In genomic region chr11:63518847-63519246, GRCm38 (mm10) we compare ENCODE assay signal across 9 mouse cellular contexts.
DNase-seq lines count a peak whose midpoint lies in the region; ATAC-seq lines count a peak whose summit lies in the region.
"Had no signal": no experiment of that assay in that cellular context is flagged by ENCODE, and none has a peak within 500 bp of the region (broad histone marks: within the 10 kb centered on the region; RNA-seq: fewer than 3 reads in every experiment).

No protein-coding gene starts in this region.

- H3K27me3 ChIP-seq in hindbrain, embryonic 10.5 days (ENCODE audit: insufficient read depth, poor library complexity, severe bottlenecking), result no peaks in the 10 kb centered on the region
- H3K27me3 ChIP-seq in hindbrain, embryonic 13.5 days, result no peaks in the 10 kb centered on the region
- H3K27me3 ChIP-seq in hindbrain, embryonic 16.5 days (replicated peaks; ENCODE audit: control insufficient read depth, insufficient read depth, low read length), result no peaks in the 10 kb centered on the region
- H3K27me3 ChIP-seq in midbrain, embryonic 14.5 days (ENCODE audit: control insufficient read depth, insufficient read depth, low read length), result no peaks in the 10 kb centered on the region

- peak; percentile 25 for DNase-seq in hindbrain, embryonic 10.5 days (ENCODE audit: low spot score)
- peak; percentile 15 for DNase-seq in urinary bladder, postnatal 14 days (ENCODE audit: low spot score)
- DNase-seq in urinary bladder, adult 2 months (ENCODE audit: low spot score), result no peak
- DNase-seq in midbrain, embryonic 14.5 days, result peak; percentile 78
- DNase-seq in T-cell, adult 2 months (ENCODE audit: low spot score), result no peak

- no peak for ATAC-seq in hindbrain, embryonic 13.5 days (ENCODE audit: low FRiP score)
- 0 out of 2 replicates have a peak, but pooled peaks have one; percentile 71 for ATAC-seq in hindbrain, embryonic 16.5 days
- ATAC-seq in midbrain, embryonic 14.5 days (ENCODE audit: low FRiP score, low TSS enrichment), result no peak; the same call in 1 of the 2 replicates
- no peak for ATAC-seq in megakaryocyte, adult 5-6 weeks (ENCODE audit: poor library complexity, severe bottlenecking)

- no peak overlapping the region for H3K9ac ChIP-seq in hindbrain, embryonic 13.5 days
- no peak overlapping the region for H3K9ac ChIP-seq in hindbrain, embryonic 16.5 days (ENCODE audit: low read depth, low read length)
- no peak overlapping the region for H3K9ac ChIP-seq in midbrain, embryonic 14.5 days (replicated peaks; ENCODE audit: low read length)

- 65% methylated on average over 6 of the region's 6 CpGs for WGBS in hindbrain, embryonic 10.5 days
- WGBS in hindbrain, embryonic 13.5 days, result 35% methylated on average over 6 of the region's 6 CpGs
- 27% methylated on average over 6 of the region's 6 CpGs for WGBS in hindbrain, embryonic 16.5 days
- WGBS in midbrain, embryonic 14.5 days, result 34% methylated on average over 6 of the region's 6 CpGs

- H3K4me2 ChIP-seq in hindbrain, embryonic 13.5 days, result no peak overlapping the region
- H3K4me2 ChIP-seq in hindbrain, embryonic 16.5 days (ENCODE audit: low read length), result peak overlapping the region; percentile 3; the same call in 1 of the 2 replicates
- no peak overlapping the region for H3K4me2 ChIP-seq in midbrain, embryonic 14.5 days (ENCODE audit: low read length)

- no peaks in the 10 kb centered on the region for H3K36me3 ChIP-seq in hindbrain, embryonic 10.5 days
- no peaks in the 10 kb centered on the region for H3K36me3 ChIP-seq in hindbrain, embryonic 13.5 days
- no peaks in the 10 kb centered on the region for H3K36me3 ChIP-seq in hindbrain, embryonic 16.5 days (ENCODE audit: control insufficient read depth, insufficient read depth, low read length)
- H3K36me3 ChIP-seq in midbrain, embryonic 14.5 days (ENCODE audit: control insufficient read depth, insufficient read depth, low read length), result no peaks in the 10 kb centered on the region

- H3K9me3 ChIP-seq in hindbrain, embryonic 10.5 days, result peaks cover 8% of the 10 kb centered on the region; the same call in 1 of the 2 replicates
- H3K9me3 ChIP-seq in hindbrain, embryonic 13.5 days, result no peaks in the 10 kb centered on the region; the same call in 1 of the 2 replicates
- H3K9me3 ChIP-seq in hindbrain, embryonic 16.5 days (ENCODE audit: control insufficient read depth, low read length), result no peaks in the 10 kb centered on the region
- peaks cover 3% of the 10 kb centered on the region; the same call in 1 of the 2 replicates for H3K9me3 ChIP-seq in midbrain, embryonic 14.5 days (ENCODE audit: control insufficient read depth, low read length)

- peaks cover 5% of the 10 kb centered on the region; the same call in 1 of the 2 replicates for H3K4me1 ChIP-seq in hindbrain, embryonic 10.5 days (replicated peaks)
- peaks cover 8% of the 10 kb centered on the region; the same call in 1 of the 2 replicates for H3K4me1 ChIP-seq in hindbrain, embryonic 13.5 days (replicated peaks)
- H3K4me1 ChIP-seq in hindbrain, embryonic 16.5 days (ENCODE audit: control insufficient read depth, insufficient read depth, low read depth, low read length), result peaks cover 5% of the 10 kb centered on the region; the same call in 1 of the 2 replicates
- H3K4me1 ChIP-seq in midbrain, embryonic 14.5 days (ENCODE audit: control insufficient read depth, insufficient read depth, low read length), result no peaks in the 10 kb centered on the region

- no peak overlapping the region for H3K4me3 ChIP-seq in hindbrain, embryonic 10.5 days
- H3K4me3 ChIP-seq in hindbrain, embryonic 13.5 days, result no peak overlapping the region
- H3K4me3 ChIP-seq in hindbrain, embryonic 16.5 days (ENCODE audit: low read length), result no peak overlapping the region
- no peak overlapping the region for H3K4me3 ChIP-seq in midbrain, embryonic 14.5 days (replicated peaks; ENCODE audit: low read depth, low read length)
- H3K4me3 ChIP-seq: myocyte had no signal

- H3K27ac ChIP-seq in hindbrain, embryonic 10.5 days, result no peak overlapping the region
- H3K27ac ChIP-seq in hindbrain, embryonic 13.5 days, result no peak overlapping the region
- no peak overlapping the region for H3K27ac ChIP-seq in hindbrain, embryonic 16.5 days (ENCODE audit: low read depth, low read length)
- H3K27ac ChIP-seq in midbrain, embryonic 14.5 days (replicated peaks; ENCODE audit: low read depth, low read length), result no peak overlapping the region

Comparison
In these comparisons a context has a peak if more than half of its experiments do, and no peak if none do; other contexts are left out.
1. DNase-seq: peak in hindbrain, embryonic 10.5 days (single experiment), urinary bladder, postnatal 14 days (single experiment) and midbrain, embryonic 14.5 days (single experiment); none in urinary bladder, adult 2 months (single experiment) and T-cell, adult 2 months (single experiment).